Mouse (Mus musculus): Measurements from ENCODE around the gene Rccd1.

Rccd1 gene

GRCm38 (mm10) chr7:80298754-80299153 lies 25.5 kb downstream of the Rccd1 start:
- DNase-seq (ENCODE audit: low spot score) = no peak

DNA sequence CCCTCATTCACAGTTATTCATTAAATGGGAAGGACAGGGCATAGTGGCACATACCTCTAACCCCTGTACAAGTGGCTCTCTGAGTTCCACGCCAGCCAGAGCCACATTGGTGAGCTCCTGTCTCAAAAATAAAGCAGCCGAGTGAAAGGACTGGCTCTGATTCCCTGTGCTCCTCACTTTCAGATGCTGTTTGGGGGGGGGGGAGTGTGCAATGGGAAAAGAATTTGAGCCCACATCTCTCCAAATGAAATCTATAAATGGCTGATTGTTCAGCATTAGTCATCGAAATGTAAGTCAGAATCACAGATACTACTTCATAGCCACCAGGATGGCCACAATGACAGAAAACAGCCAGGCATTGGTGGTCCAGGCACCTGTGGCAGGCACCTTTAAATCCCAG lies 27.2 kb downstream of the Rccd1 start:
- no peak for DNase-seq (ENCODE audit: low spot score)

GRCm38 (mm10) chr7:80296462-80296861 lies 27.8 kb downstream of the Rccd1 start:
- DNase-seq (ENCODE audit: low spot score) = no peak

DNA sequence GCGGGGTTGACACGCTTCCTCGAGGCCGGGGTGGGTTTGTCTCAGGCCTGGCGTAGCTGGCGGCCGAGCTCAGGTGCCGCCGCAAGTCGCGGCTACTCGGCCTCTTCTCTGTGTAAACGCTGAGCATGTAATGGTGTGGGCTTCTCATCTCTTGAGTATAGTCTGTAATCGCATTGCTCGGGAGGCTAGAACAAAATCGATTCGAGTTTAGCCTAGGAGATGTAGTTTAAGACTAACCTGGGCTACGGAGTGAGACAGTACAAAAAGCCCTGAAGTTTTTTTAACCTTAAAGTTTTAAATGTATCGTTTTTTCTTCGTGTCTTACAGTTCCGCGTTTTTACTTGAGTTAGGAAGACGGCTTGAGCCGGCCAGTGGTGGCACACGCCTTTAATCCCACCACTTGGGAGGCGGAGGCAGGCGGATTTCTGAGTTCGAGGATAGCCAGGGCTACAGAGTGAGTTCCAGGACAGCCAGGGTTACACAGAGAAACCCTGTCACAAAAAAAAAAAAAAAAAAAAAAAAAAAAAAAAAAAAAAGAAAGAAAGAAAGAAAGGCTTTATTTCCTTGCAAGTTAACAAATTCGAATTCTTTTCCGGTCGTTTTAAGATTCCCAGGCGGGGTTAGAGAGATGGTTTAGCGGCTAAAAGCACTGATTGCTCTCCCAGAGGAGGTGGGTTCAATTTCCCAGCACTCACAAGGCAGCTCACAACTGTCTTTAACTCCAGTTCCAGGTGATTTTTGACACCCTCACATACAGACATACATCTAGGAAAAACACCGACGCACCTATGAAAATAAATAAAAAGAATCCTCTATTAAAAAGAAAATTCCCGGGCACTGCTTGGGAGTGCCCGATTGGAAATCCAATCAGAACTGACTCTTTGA lies 29.2 kb downstream of the Rccd1 start:
- DNase-seq (ENCODE audit: low spot score) = no peak

DNA sequence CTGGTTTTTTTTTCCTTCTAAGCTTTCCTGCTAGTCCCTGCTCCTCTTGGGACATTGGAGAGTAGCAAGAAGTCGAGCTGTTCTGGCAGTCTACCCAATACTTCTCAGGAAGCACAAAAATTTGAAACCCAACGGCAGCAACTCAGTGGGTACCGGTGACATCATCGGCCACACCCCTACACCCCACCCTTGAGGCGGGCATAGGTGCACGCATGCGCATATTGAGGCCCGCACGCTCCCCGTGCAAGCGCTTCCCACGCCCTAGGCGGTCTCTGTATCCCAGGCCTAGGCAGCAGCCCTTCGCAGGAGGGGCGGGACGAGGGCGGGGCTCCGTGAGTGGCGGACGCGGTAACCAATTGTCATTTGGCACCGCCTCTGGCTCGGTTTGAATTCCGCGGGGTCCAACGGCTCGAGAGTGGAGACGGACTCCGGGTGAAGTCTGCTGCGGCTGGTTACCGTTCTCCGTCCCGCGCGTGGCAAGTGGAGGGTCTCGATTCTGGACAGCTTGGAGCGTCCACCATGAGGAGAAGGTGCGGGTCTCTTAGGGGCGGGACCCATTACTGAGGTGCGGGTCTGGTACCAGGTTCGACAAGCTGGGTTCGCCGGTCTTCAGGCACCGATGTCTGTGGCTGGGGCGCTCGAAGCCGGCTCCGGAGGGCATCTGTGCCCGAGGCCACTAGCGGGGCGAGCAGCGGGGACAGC lies 30.0 kb downstream of the Rccd1 start, which contains the start of gene Prc1:
Prc1 (plus strand) TSS at position 389 of the 702 bp plus-strand sequence.
- peak; percentile 99 for DNase-seq (ENCODE audit: low spot score)

GRCm38 (mm10) chr7:80287736-80288135 lies 36.5 kb downstream of the Rccd1 start:
- no peak for DNase-seq (ENCODE audit: low spot score)

GRCm38 (mm10) chr7:80285725-80286124 lies 38.5 kb downstream of the Rccd1 start:
- no peak for DNase-seq (ENCODE audit: low spot score)

DNA sequence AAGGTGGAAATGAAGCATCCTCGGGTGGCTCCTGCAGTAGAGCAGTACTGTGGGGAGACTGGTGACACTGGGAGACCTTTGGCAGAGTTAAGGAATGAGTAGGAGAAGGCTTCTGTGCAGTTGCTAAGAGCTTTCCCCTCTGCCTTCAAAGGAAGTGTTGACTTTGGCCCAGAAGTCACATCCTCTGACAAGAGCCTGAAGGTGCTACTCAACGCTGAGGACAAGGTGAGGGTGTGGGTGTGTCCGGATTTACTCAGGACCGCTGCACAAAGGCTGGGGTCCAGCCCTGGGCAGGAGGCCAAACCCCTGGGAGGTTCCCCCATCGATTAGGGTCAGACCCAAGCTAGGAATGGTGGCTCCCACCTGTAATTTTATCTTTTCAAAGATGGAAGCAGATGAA lies 39.9 kb downstream of the Rccd1 start:
- DNase-seq (ENCODE audit: low spot score) = no peak

- DNase-seq (ENCODE audit: low spot score) = no peak
Observed at GRCm38 (mm10) chr7:80283226-80283918, 40.9 kb downstream of the Rccd1 start.

- DNase-seq (ENCODE audit: low spot score) = no peak
Observed at GRCm38 (mm10) chr7:80281646-80282045, 42.6 kb downstream of the Rccd1 start.

- DNase-seq (ENCODE audit: low spot score) = no peak
Observed at GRCm38 (mm10) chr7:80280998-80281397, 43.3 kb downstream of the Rccd1 start.

GRCm38 (mm10) chr7:80280032-80280431 lies 44.2 kb downstream of the Rccd1 start:
- no peak for DNase-seq (ENCODE audit: low spot score)

- no peak for DNase-seq (ENCODE audit: low spot score)
Observed at GRCm38 (mm10) chr7:80276374-80276773, 47.9 kb downstream of the Rccd1 start.

DNA sequence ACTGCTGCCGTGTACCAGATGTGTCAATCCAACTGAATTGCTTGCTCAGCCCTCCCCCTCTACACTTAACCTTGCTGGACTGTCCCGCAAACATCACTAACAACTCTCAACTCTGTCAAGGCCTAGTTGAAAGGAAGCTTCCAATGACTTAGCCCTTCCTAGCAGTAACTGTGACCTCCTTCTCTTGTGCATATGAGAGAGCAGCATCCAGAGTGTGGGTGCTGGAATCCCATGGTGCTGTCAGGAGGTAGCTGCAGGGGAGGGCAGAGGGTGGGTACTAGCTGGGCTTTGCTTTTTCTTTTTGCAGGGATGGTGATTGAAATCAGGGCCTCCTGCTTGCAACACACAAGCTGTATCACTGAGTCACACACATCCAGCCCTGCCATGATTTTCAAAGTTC lies 50.8 kb downstream of the Rccd1 start:
- DNase-seq (ENCODE audit: low spot score) = no peak

- DNase-seq (ENCODE audit: low spot score) = no peak
Observed at GRCm38 (mm10) chr7:80269751-80270255, 54.5 kb downstream of the Rccd1 start.

DNA sequence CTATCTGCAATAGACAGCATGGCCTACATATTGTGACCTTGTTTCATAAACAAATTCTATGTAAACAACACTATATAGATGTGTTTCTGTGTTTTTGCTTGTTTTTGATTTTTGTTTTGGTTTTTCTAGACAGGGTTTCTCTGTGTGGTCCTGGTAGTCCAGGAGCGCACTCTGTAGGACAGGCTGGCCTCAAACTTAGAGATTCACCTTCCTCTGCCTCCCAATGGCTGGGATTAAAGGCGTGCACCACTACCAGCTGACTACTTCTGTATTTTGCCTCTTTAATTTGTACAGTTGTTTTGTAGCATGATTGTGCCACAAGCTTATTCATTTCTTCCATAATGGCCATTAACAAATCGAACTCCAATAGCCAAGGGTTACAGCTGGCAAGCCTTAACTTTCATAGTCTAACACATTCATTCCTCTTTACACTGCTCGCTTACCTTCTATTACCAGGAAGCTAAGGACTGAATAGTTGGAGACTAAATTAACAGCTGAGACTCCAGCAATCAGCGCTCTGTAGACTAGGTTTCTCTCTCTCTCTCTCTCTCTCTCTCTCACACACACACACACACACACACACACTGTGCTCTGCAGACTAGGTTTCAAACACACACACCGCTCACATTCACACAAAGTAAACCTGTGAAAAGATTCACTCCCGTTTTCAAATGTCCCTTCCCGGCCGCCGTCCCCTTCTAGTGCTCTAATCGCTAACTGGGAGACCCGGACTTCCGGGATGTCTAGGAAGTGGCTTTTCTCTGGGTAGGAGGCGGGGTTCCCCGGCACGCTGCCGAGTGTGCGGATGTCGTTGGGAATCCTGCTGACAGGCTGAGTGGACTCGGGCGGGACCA lies 55.1 kb downstream of the Rccd1 start, which contains the start of gene Vps33b:
Vps33b (plus strand) TSS at position 753 of the 854 bp plus-strand sequence.
- peak; percentile 94 for DNase-seq (ENCODE audit: low spot score)

- DNase-seq (ENCODE audit: low spot score) = no peak
Observed at GRCm38 (mm10) chr7:80267764-80268163, 56.5 kb downstream of the Rccd1 start.

GRCm38 (mm10) chr7:80264606-80265005 lies 59.6 kb downstream of the Rccd1 start:
- no peak for DNase-seq (ENCODE audit: low spot score)

GRCm38 (mm10) chr7:80261372-80261990 lies 62.8 kb downstream of the Rccd1 start:
- peak; percentile 43 for DNase-seq (ENCODE audit: low spot score)

DNA sequence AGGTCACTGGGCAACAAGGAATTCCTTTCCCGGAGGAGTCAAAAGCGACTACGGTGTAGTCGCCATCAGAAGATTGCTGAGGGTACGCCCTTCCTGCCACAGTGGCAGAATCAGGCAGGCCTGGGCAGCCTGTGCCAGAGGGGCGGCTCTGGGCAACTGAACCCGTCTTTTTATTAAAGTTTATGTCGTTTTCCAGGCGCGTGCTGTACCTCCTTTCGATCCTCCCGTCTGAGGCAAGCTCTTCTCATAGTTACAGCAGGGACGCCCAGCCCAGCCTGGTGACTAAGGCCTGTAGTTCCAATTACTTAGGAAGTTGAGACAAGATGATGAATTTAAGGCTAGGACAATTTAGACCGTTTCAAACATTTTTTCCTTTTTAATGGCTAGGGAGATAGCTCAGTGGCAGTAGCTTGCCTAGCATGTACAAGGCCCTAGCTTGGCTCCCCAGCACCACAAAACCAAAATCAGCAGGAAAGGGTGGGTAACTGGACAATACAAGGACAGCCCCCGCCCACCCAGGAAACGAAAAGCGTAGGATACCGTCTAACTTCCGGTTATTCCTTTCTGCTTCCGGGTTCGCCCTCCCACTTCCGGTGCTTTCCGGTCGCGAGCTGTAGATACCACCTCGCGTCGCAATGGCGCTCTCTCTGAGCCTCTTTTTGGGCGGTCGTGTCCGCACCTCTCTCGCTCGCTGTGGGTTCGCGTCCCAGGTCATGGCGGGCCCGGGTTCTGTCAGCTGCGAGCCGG lies 63.5 kb downstream of the Rccd1 start, which contains the start of gene Ngrn:
Ngrn (plus strand) TSS at position 591 of the 747 bp plus-strand sequence.
- peak; percentile 80 for DNase-seq (ENCODE audit: low spot score)
